Mouse (Mus musculus): ENCODE results near the gene Uroc1.
A peak's percentile ranks its signal among the peaks of the same experiment; 100 is the strongest.

Uroc1 gene

GRCm38 (mm10) chr6:90358142-90358541 is 25.1 kb downstream of the Uroc1 start:
- no peak for DNase-seq (ENCODE audit: low read depth, low spot score)

GRCm38 (mm10) chr6:90359445-90359844 is 26.4 kb downstream of the Uroc1 start:
- DNase-seq (ENCODE audit: low read depth, low spot score): no peak

GRCm38 (mm10) chr6:90360024-90360781 is 27.1 kb downstream of the Uroc1 start:
- DNase-seq (ENCODE audit: low read depth, low spot score): no peak

GRCm38 (mm10) chr6:90360922-90361614 is 28.0 kb downstream of the Uroc1 start:
- no peak for DNase-seq (ENCODE audit: low read depth, low spot score)

- DNase-seq (ENCODE audit: low read depth, low spot score): no peak
These were observed 30.2 kb downstream of the Uroc1 start for GRCm38 (mm10) chr6:90363301-90363700.

- peak; percentile 99 for DNase-seq (ENCODE audit: low read depth, low spot score)
These were observed 36.1 kb downstream of the Uroc1 start, which contains the start of gene Zxdc for GRCm38 (mm10) chr6:90368976-90369724. Gene Zxdc (plus strand): TSS chr6:90369492.

- DNase-seq (ENCODE audit: low read depth, low spot score): peak; percentile 49
These were observed 36.9 kb downstream of the Uroc1 start for GRCm38 (mm10) chr6:90369725-90370553.

- no peak for DNase-seq (ENCODE audit: low read depth, low spot score)
These were observed 41.6 kb downstream of the Uroc1 start for GRCm38 (mm10) chr6:90374647-90375046.

- DNase-seq (ENCODE audit: low read depth, low spot score): no peak
These were observed 44.6 kb downstream of the Uroc1 start for GRCm38 (mm10) chr6:90377708-90378107.

GRCm38 (mm10) chr6:90381465-90381864 is 48.4 kb downstream of the Uroc1 start:
- DNase-seq (ENCODE audit: low read depth, low spot score): no peak

GRCm38 (mm10) chr6:90390629-90391028 is 57.5 kb downstream of the Uroc1 start:
- no peak for DNase-seq (ENCODE audit: low read depth, low spot score)

GRCm38 (mm10) chr6:90393948-90394347 is 60.9 kb downstream of the Uroc1 start:
- no peak for DNase-seq (ENCODE audit: low read depth, low spot score)

GRCm38 (mm10) chr6:90395751-90396150 is 62.7 kb downstream of the Uroc1 start:
- DNase-seq (ENCODE audit: low read depth, low spot score): no peak

- DNase-seq (ENCODE audit: low read depth, low spot score): no peak
These were observed 64.2 kb downstream of the Uroc1 start for GRCm38 (mm10) chr6:90397291-90397690.

GRCm38 (mm10) chr6:90408632-90409031 is 75.5 kb downstream of the Uroc1 start:
- DNase-seq (ENCODE audit: low read depth, low spot score): no peak

- no peak for DNase-seq (ENCODE audit: low read depth, low spot score)
These were observed 77.9 kb downstream of the Uroc1 start for GRCm38 (mm10) chr6:90410972-90411371.

GRCm38 (mm10) chr6:90411926-90412325 is 78.8 kb downstream of the Uroc1 start:
- DNase-seq (ENCODE audit: low read depth, low spot score): no peak
